Mouse (Mus musculus): Measurements from ENCODE around the gene Arf4. TPM values are rescaled to one million over a fixed set of nuclear protein-coding genes. Genes with fewer than 3 reads are reported as not detected.
A peak's percentile ranks its signal among the peaks of the same experiment; 100 is the strongest.

Arf4 gene
- total RNA-seq (2021), result 100 to 1,000 TPM; 154 to 157 TPM

GRCm38 (mm10) chr14:26637851-26638707 is at the start of gene Arf4:
Arf4 (plus strand) TSS chr14:26638074.
- intact Hi-C loops (cut with DNase I), result no loop called here

GRCm38 (mm10) chr14:26591353-26591752 is 46.5 kb upstream of the Arf4 start:
- intact Hi-C loops (cut with DNase I), result no loop called here
- DNase-seq (ENCODE audit: extremely low spot score in 1 of 2, low spot score in 2 of 2), result no peak

More at GRCm38 (mm10) chr14:26637851-26638707, at the start of gene Arf4:
- DNase-seq (ENCODE audit: extremely low spot score in 1 of 2, low spot score in 2 of 2), result peak; percentile 98 to 99

GRCm38 (mm10) chr14:26593281-26593895 is 44.5 kb upstream of the Arf4 start:
- intact Hi-C loops (cut with DNase I), result no loop called here
- no peak for DNase-seq (ENCODE audit: extremely low spot score in 1 of 2, low spot score in 2 of 2)

GRCm38 (mm10) chr14:26595167-26595566 is 42.7 kb upstream of the Arf4 start:
- intact Hi-C loops (cut with DNase I), result no loop called here
- no peak for DNase-seq (ENCODE audit: extremely low spot score in 1 of 2, low spot score in 2 of 2)

GRCm38 (mm10) chr14:26595695-26596365 is 42.0 kb upstream of the Arf4 start:
- intact Hi-C loops (cut with DNase I), result no loop called here

GRCm38 (mm10) chr14:26605354-26605753 is 32.5 kb upstream of the Arf4 start:
- intact Hi-C loops (cut with DNase I), result no loop called here
- DNase-seq (ENCODE audit: extremely low spot score in 1 of 2, low spot score in 2 of 2), result no peak

More at GRCm38 (mm10) chr14:26595695-26596365, 42.0 kb upstream of the Arf4 start:
- no peak for DNase-seq (ENCODE audit: extremely low spot score in 1 of 2, low spot score in 2 of 2)

- intact Hi-C loops (cut with DNase I), result no loop called here
- no peak for DNase-seq (ENCODE audit: extremely low spot score in 1 of 2, low spot score in 2 of 2)
Observed at GRCm38 (mm10) chr14:26609674-26610073, 28.2 kb upstream of the Arf4 start.

GRCm38 (mm10) chr14:26610689-26611088 is 27.2 kb upstream of the Arf4 start:
- no peak for DNase-seq (ENCODE audit: extremely low spot score in 1 of 2, low spot score in 2 of 2)
- intact Hi-C loops (cut with DNase I), result no loop called here

GRCm38 (mm10) chr14:26625301-26625700 is 12.6 kb upstream of the Arf4 start:
- DNase-seq (ENCODE audit: extremely low spot score in 1 of 2, low spot score in 2 of 2), result no peak

GRCm38 (mm10) chr14:26626605-26627140 is 11.2 kb upstream of the Arf4 start:
- no peak for DNase-seq (ENCODE audit: extremely low spot score in 1 of 2, low spot score in 2 of 2)
- intact Hi-C loops (cut with DNase I), result no loop called here

More at GRCm38 (mm10) chr14:26625301-26625700, 12.6 kb upstream of the Arf4 start:
- intact Hi-C loops (cut with DNase I), result no loop called here

GRCm38 (mm10) chr14:26637025-26637850 is 636 bp upstream of the Arf4 start:
- DNase-seq (ENCODE audit: extremely low spot score in 1 of 2, low spot score in 2 of 2), result peak; percentile 34 to 51
- intact Hi-C loops (cut with DNase I), result no loop called here

- peak; percentile 31 to 75 for DNase-seq (ENCODE audit: extremely low spot score in 1 of 2, low spot score in 2 of 2)
- intact Hi-C loops (cut with DNase I), result no loop called here
Observed at GRCm38 (mm10) chr14:26638708-26639084, 822 bp downstream of the Arf4 start.

- intact Hi-C loops (cut with DNase I), result no loop called here
- DNase-seq (ENCODE audit: extremely low spot score in 1 of 2, low spot score in 2 of 2), result no peak
Observed at GRCm38 (mm10) chr14:26639251-26639650, 1.4 kb downstream of the Arf4 start.

GRCm38 (mm10) chr14:26639961-26640360 is 2.1 kb downstream of the Arf4 start:
- DNase-seq (ENCODE audit: extremely low spot score in 1 of 2, low spot score in 2 of 2), result no peak
- intact Hi-C loops (cut with DNase I), result no loop called here

- intact Hi-C loops (cut with DNase I), result no loop called here
- no peak for DNase-seq (ENCODE audit: extremely low spot score in 1 of 2, low spot score in 2 of 2)
Observed at GRCm38 (mm10) chr14:26643006-26643624, 5.2 kb downstream of the Arf4 start.

GRCm38 (mm10) chr14:26645989-26646650 is 8.2 kb downstream of the Arf4 start:
- intact Hi-C loops (cut with DNase I), result no loop called here
- peak; percentile 23 to 34 for DNase-seq (ENCODE audit: extremely low spot score in 1 of 2, low spot score in 2 of 2)

- DNase-seq (ENCODE audit: extremely low spot score in 1 of 2, low spot score in 2 of 2), result no peak
- intact Hi-C loops (cut with DNase I), result no loop called here
Observed at GRCm38 (mm10) chr14:26647811-26648210, 9.9 kb downstream of the Arf4 start.

- DNase-seq (ENCODE audit: extremely low spot score in 1 of 2, low spot score in 2 of 2), result no peak
- intact Hi-C loops (cut with DNase I), result no loop called here
Observed at GRCm38 (mm10) chr14:26651901-26652300, 14.0 kb downstream of the Arf4 start.

Data from left cerebral cortex, postnatal 10 days (tissue).